9 mouse cellular contexts compared by ENCODE assay signal in the genomic region with DNA sequence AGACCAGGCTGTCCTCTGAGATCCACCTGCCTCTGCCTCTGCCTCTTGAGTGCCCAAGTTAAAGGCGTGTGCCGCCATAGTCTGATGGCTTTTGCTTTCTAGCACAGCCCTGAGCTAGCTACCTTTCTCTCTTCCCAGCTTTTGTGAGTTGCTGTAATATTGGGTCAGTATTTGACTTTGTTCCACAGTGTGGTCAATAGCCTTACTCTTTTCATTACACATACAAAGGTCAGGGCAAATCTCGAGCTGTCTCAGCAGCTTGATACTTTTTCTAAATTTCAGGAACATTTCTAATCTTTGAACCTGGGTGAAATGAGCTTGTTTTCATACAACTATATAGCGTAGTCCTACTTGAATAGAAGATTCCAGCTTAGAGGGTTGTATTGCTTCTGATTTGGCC. TPM values are rescaled to one million over a fixed set of nuclear protein-coding genes. Genes with fewer than 3 reads are reported as not detected.
DNase-seq lines count a peak whose midpoint lies in the region; ATAC-seq and TF ChIP-seq lines count a peak whose summit lies in the region.
"Had no signal": no experiment of that assay in that cellular context is flagged by ENCODE, and none has a peak within 500 bp of the region (broad histone marks: within the 10 kb centered on the region; RNA-seq: fewer than 3 reads in every experiment).

No protein-coding gene starts in this region.

- peak overlapping the region; percentile 91; the same call in 1 of the 2 replicates for H3K4me3 ChIP-seq in forebrain, embryonic 10.5 days
- no peak overlapping the region for H3K4me3 ChIP-seq in forebrain, embryonic 11.5 days (ENCODE audit: low read depth, low read length)
- peak overlapping the region; percentile 93; the same call in 1 of the 2 replicates for H3K4me3 ChIP-seq in midbrain, embryonic 10.5 days
- H3K4me3 ChIP-seq in midbrain, embryonic 11.5 days (ENCODE audit: low read depth, low read length), result no peak overlapping the region
- H3K4me3 ChIP-seq in intestine, postnatal 0 days (ENCODE audit: low read depth, low read length), result no peak overlapping the region
- no peak overlapping the region for H3K4me3 ChIP-seq in neural tube, embryonic 14.5 days (ENCODE audit: low read depth, low read length)

- no peaks in the 10 kb centered on the region for H3K27me3 ChIP-seq in forebrain, embryonic 10.5 days (ENCODE audit: poor library complexity, severe bottlenecking)
- no peaks in the 10 kb centered on the region for H3K27me3 ChIP-seq in forebrain, embryonic 11.5 days (ENCODE audit: control insufficient read depth, insufficient read depth, low read length)
- no peaks in the 10 kb centered on the region for H3K27me3 ChIP-seq in midbrain, embryonic 10.5 days (ENCODE audit: low read depth, poor library complexity, severe bottlenecking)
- H3K27me3 ChIP-seq in midbrain, embryonic 11.5 days (ENCODE audit: control insufficient read depth, insufficient read depth, low read length), result no peaks in the 10 kb centered on the region
- no peaks in the 10 kb centered on the region for H3K27me3 ChIP-seq in intestine, postnatal 0 days (replicated peaks; ENCODE audit: control insufficient read depth, insufficient read depth, low read length)
- H3K27me3 ChIP-seq in neural tube, embryonic 14.5 days (ENCODE audit: control insufficient read depth, insufficient read depth, low read length), result no peaks in the 10 kb centered on the region

- no peak overlapping the region for H3K27ac ChIP-seq in forebrain, embryonic 10.5 days
- H3K27ac ChIP-seq in forebrain, embryonic 11.5 days (ENCODE audit: low read depth, low read length), result no peak overlapping the region
- H3K27ac ChIP-seq in midbrain, embryonic 10.5 days (replicated peaks), result no peak overlapping the region
- H3K27ac ChIP-seq in midbrain, embryonic 11.5 days (ENCODE audit: low read depth, low read length), result no peak overlapping the region
- no peak overlapping the region for H3K27ac ChIP-seq in intestine, postnatal 0 days (ENCODE audit: low read depth, low read length)
- no peak overlapping the region for H3K27ac ChIP-seq in neural tube, embryonic 14.5 days (ENCODE audit: low read depth, low read length)

- no peak overlapping the region for H3K9ac ChIP-seq in forebrain, embryonic 11.5 days (ENCODE audit: low read length)
- no peak overlapping the region for H3K9ac ChIP-seq in midbrain, embryonic 11.5 days (ENCODE audit: low read length)
- H3K9ac ChIP-seq in intestine, postnatal 0 days (ENCODE audit: low read depth, low read length), result no peak overlapping the region
- no peak overlapping the region for H3K9ac ChIP-seq in neural tube, embryonic 14.5 days (replicated peaks; ENCODE audit: low read depth, low read length)

- ATAC-seq in forebrain, embryonic 11.5 days (replicated peaks; ENCODE audit: low FRiP score), result no peak
- no peak for ATAC-seq in midbrain, embryonic 11.5 days (ENCODE audit: low FRiP score)
- no peak for ATAC-seq in intestine, postnatal 0 days
- ATAC-seq in neural tube, embryonic 14.5 days (ENCODE audit: low read depth), result no peak
- ATAC-seq: lung, postnatal 0 days had no signal

- DNase-seq in forebrain, embryonic 10.5 days (ENCODE audit: extremely low spot score, low spot score), result no peak
- no peak for DNase-seq in forebrain, embryonic 11.5 days (ENCODE audit: low spot score)
- no peak for DNase-seq in midbrain, embryonic 10.5 days (ENCODE audit: low spot score)
- no peak for DNase-seq in midbrain, embryonic 11.5 days (ENCODE audit: low spot score, missing footprints)
- no peak for DNase-seq in urinary bladder, adult 2 months (ENCODE audit: low spot score)
- no peak for DNase-seq in embryo, embryonic 9.5 days (ENCODE audit: extremely low spot score)

- H3K36me3 ChIP-seq in forebrain, embryonic 10.5 days (replicated peaks), result peaks cover 42% of the 10 kb centered on the region
- H3K36me3 ChIP-seq in forebrain, embryonic 11.5 days (ENCODE audit: control insufficient read depth, insufficient read depth, low read length), result no peaks in the 10 kb centered on the region; the same call in 1 of the 2 replicates
- H3K36me3 ChIP-seq in midbrain, embryonic 10.5 days, result peaks cover 31% of the 10 kb centered on the region
- no peaks in the 10 kb centered on the region; the same call in none of the 2 replicates for H3K36me3 ChIP-seq in midbrain, embryonic 11.5 days (ENCODE audit: control insufficient read depth, insufficient read depth, low read length)
- peaks cover 17% of the 10 kb centered on the region; the same call in 1 of the 2 replicates for H3K36me3 ChIP-seq in intestine, postnatal 0 days (ENCODE audit: control insufficient read depth, insufficient read depth)
- H3K36me3 ChIP-seq in neural tube, embryonic 14.5 days (ENCODE audit: control insufficient read depth, insufficient read depth, low read length), result peaks cover 13% of the 10 kb centered on the region

- H3K4me2 ChIP-seq in forebrain, embryonic 11.5 days (ENCODE audit: low read depth, low read length, severe bottlenecking), result no peak overlapping the region
- no peak overlapping the region for H3K4me2 ChIP-seq in midbrain, embryonic 11.5 days
- H3K4me2 ChIP-seq in intestine, postnatal 0 days (replicated peaks; ENCODE audit: low read depth), result peak overlapping the region; percentile 76
- peak overlapping the region; percentile 83; the same call in 1 of the 2 replicates for H3K4me2 ChIP-seq in neural tube, embryonic 14.5 days (ENCODE audit: low read depth, low read length)

- no peaks in the 10 kb centered on the region for H3K9me3 ChIP-seq in forebrain, embryonic 10.5 days
- no peaks in the 10 kb centered on the region for H3K9me3 ChIP-seq in forebrain, embryonic 11.5 days (ENCODE audit: control insufficient read depth, low read length)
- H3K9me3 ChIP-seq in midbrain, embryonic 10.5 days (replicated peaks), result no peaks in the 10 kb centered on the region
- H3K9me3 ChIP-seq in midbrain, embryonic 11.5 days (ENCODE audit: control insufficient read depth, low read length), result no peaks in the 10 kb centered on the region
- H3K9me3 ChIP-seq in intestine, postnatal 0 days (ENCODE audit: control insufficient read depth), result no peaks in the 10 kb centered on the region
- H3K9me3 ChIP-seq in neural tube, embryonic 14.5 days (ENCODE audit: control insufficient read depth, low read length), result no peaks in the 10 kb centered on the region

- no peak for TF ChIP-seq CTCF in intestine, postnatal 0 days (IDR thresholded peaks at IDR 0.05; ENCODE audit: low read depth)

- 92% methylated on average over 4 of the region's 4 CpGs for WGBS in forebrain, embryonic 10.5 days
- WGBS in forebrain, embryonic 11.5 days, result 93% methylated on average over 4 of the region's 4 CpGs
- 94% methylated on average over 4 of the region's 4 CpGs for WGBS in midbrain, embryonic 10.5 days
- WGBS in midbrain, embryonic 11.5 days, result 87% methylated on average over 4 of the region's 4 CpGs
- WGBS in intestine, postnatal 0 days, result 67% methylated on average over 4 of the region's 4 CpGs
- WGBS in neural tube, embryonic 14.5 days, result 92% methylated on average over 4 of the region's 4 CpGs

- peaks cover 16% of the 10 kb centered on the region for H3K4me1 ChIP-seq in forebrain, embryonic 10.5 days
- H3K4me1 ChIP-seq in forebrain, embryonic 11.5 days (replicated peaks; ENCODE audit: control insufficient read depth, insufficient read depth, low read length), result peaks cover 7% of the 10 kb centered on the region
- peaks cover 20% of the 10 kb centered on the region for H3K4me1 ChIP-seq in midbrain, embryonic 10.5 days
- peaks cover 10% of the 10 kb centered on the region for H3K4me1 ChIP-seq in midbrain, embryonic 11.5 days (ENCODE audit: control insufficient read depth, insufficient read depth, low read length)
- peaks cover 5% of the 10 kb centered on the region; the same call in 1 of the 2 replicates for H3K4me1 ChIP-seq in intestine, postnatal 0 days (replicated peaks; ENCODE audit: control insufficient read depth, insufficient read depth, low read length)
- H3K4me1 ChIP-seq in neural tube, embryonic 14.5 days (ENCODE audit: control insufficient read depth, insufficient read depth, low read length), result peaks cover 16% of the 10 kb centered on the region

RNA-seq across cellular contexts. Expression of gene Crls1, which starts 1.9 kb away (rescaled TPM):
- 7.1 and 8.3 TPM in 2 replicates for polyA plus RNA-seq in forebrain, embryonic 10.5 days (2016; fragmentation: Nextera tagmentation; extraction: Ambion mirVana)
- polyA plus RNA-seq in forebrain, embryonic 11.5 days (2014; fragmentation: Nextera tagmentation; extraction: Ambion mirVana), result 26.9 and 29.7 TPM in 2 replicates
- 6.5 and 7.6 TPM in 2 replicates for polyA plus RNA-seq in midbrain, embryonic 10.5 days (2016; fragmentation: Nextera tagmentation; extraction: Ambion mirVana)
- polyA plus RNA-seq in midbrain, embryonic 11.5 days (2014; fragmentation: Nextera tagmentation; extraction: Ambion mirVana), result 24.7 and 25.5 TPM in 2 replicates
- polyA plus RNA-seq in intestine, postnatal 0 days (2015; fragmentation: Nextera tagmentation; extraction: Ambion mirVana), result 36.6 and 39.0 TPM in 2 replicates
- 11.3 and 11.6 TPM in 2 replicates for polyA plus RNA-seq in neural tube, embryonic 14.5 days (2014; fragmentation: Nextera tagmentation; extraction: Ambion mirVana)
- 21.6 and 24.2 TPM in 2 replicates for polyA plus RNA-seq in urinary bladder, adult 2 months (2012; rRNA removed)

RNA-seq across cellular contexts. Expression of gene Lrrn4, which starts 32.3 kb away (rescaled TPM):
- polyA plus RNA-seq in forebrain, embryonic 10.5 days (2016; fragmentation: Nextera tagmentation; extraction: Ambion mirVana), result 0.62 and 0.70 TPM in 2 replicates
- 0.24 and 0.44 TPM in 2 replicates for polyA plus RNA-seq in forebrain, embryonic 11.5 days (2014; fragmentation: Nextera tagmentation; extraction: Ambion mirVana)
- polyA plus RNA-seq in midbrain, embryonic 10.5 days (2016; fragmentation: Nextera tagmentation; extraction: Ambion mirVana), result 0.22 and 0.26 TPM in 2 replicates
- 0.14 and 0.18 TPM in 2 replicates for polyA plus RNA-seq in midbrain, embryonic 11.5 days (2014; fragmentation: Nextera tagmentation; extraction: Ambion mirVana)
- 9.5 and 9.8 TPM in 2 replicates for polyA plus RNA-seq in intestine, postnatal 0 days (2015; fragmentation: Nextera tagmentation; extraction: Ambion mirVana)
- 0.27 and 0.54 TPM in 2 replicates for polyA plus RNA-seq in neural tube, embryonic 14.5 days (2014; fragmentation: Nextera tagmentation; extraction: Ambion mirVana)
- 3.0 and 4.8 TPM in 2 replicates for polyA plus RNA-seq in urinary bladder, adult 2 months (2012; rRNA removed)

RNA-seq across cellular contexts. Expression of gene Mcm8, which starts 32.4 kb away (rescaled TPM):
- 34.4 and 36.1 TPM in 2 replicates for polyA plus RNA-seq in forebrain, embryonic 10.5 days (2016; fragmentation: Nextera tagmentation; extraction: Ambion mirVana)
- 28.6 and 32.4 TPM in 2 replicates for polyA plus RNA-seq in forebrain, embryonic 11.5 days (2014; fragmentation: Nextera tagmentation; extraction: Ambion mirVana)
- 31.1 and 31.7 TPM in 2 replicates for polyA plus RNA-seq in midbrain, embryonic 10.5 days (2016; fragmentation: Nextera tagmentation; extraction: Ambion mirVana)
- polyA plus RNA-seq in midbrain, embryonic 11.5 days (2014; fragmentation: Nextera tagmentation; extraction: Ambion mirVana), result 23.1 and 23.7 TPM in 2 replicates
- 2.5 and 3.5 TPM in 2 replicates for polyA plus RNA-seq in intestine, postnatal 0 days (2015; fragmentation: Nextera tagmentation; extraction: Ambion mirVana)
- polyA plus RNA-seq in neural tube, embryonic 14.5 days (2014; fragmentation: Nextera tagmentation; extraction: Ambion mirVana), result 5.5 and 5.7 TPM in 2 replicates
- polyA plus RNA-seq in urinary bladder, adult 2 months (2012; rRNA removed), result 2.7 and 2.8 TPM in 2 replicates

RNA-seq across cellular contexts. Expression of gene Trmt6, which starts 32.5 kb away (rescaled TPM):
- 47.2 and 48.4 TPM in 2 replicates for polyA plus RNA-seq in forebrain, embryonic 10.5 days (2016; fragmentation: Nextera tagmentation; extraction: Ambion mirVana)
- 37.4 and 37.9 TPM in 2 replicates for polyA plus RNA-seq in forebrain, embryonic 11.5 days (2014; fragmentation: Nextera tagmentation; extraction: Ambion mirVana)
- 38.2 and 42.8 TPM in 2 replicates for polyA plus RNA-seq in midbrain, embryonic 10.5 days (2016; fragmentation: Nextera tagmentation; extraction: Ambion mirVana)
- 31.8 and 32.9 TPM in 2 replicates for polyA plus RNA-seq in midbrain, embryonic 11.5 days (2014; fragmentation: Nextera tagmentation; extraction: Ambion mirVana)
- 35.5 and 38.4 TPM in 2 replicates for polyA plus RNA-seq in intestine, postnatal 0 days (2015; fragmentation: Nextera tagmentation; extraction: Ambion mirVana)
- 22.1 and 22.3 TPM in 2 replicates for polyA plus RNA-seq in neural tube, embryonic 14.5 days (2014; fragmentation: Nextera tagmentation; extraction: Ambion mirVana)
- polyA plus RNA-seq in urinary bladder, adult 2 months (2012; rRNA removed), result 15.8 and 16.3 TPM in 2 replicates

Comparison
In these comparisons a context has a peak if more than half of its experiments do, and no peak if none do; other contexts are left out.
1. H3K4me3 ChIP-seq: peak in forebrain, embryonic 10.5 days (single experiment) and midbrain, embryonic 10.5 days (single experiment); none in forebrain, embryonic 11.5 days (single experiment), midbrain, embryonic 11.5 days (single experiment), intestine, postnatal 0 days (single experiment) and neural tube, embryonic 14.5 days (single experiment).
2. H3K4me2 ChIP-seq: peak in intestine, postnatal 0 days (single experiment) and neural tube, embryonic 14.5 days (single experiment); none in forebrain, embryonic 11.5 days (single experiment) and midbrain, embryonic 11.5 days (single experiment).